Mouse (Mus musculus): ENCODE measurements around the gene Smpdl3a.
A peak's percentile ranks its signal among the peaks of the same experiment; 100 is the strongest.

DNA sequence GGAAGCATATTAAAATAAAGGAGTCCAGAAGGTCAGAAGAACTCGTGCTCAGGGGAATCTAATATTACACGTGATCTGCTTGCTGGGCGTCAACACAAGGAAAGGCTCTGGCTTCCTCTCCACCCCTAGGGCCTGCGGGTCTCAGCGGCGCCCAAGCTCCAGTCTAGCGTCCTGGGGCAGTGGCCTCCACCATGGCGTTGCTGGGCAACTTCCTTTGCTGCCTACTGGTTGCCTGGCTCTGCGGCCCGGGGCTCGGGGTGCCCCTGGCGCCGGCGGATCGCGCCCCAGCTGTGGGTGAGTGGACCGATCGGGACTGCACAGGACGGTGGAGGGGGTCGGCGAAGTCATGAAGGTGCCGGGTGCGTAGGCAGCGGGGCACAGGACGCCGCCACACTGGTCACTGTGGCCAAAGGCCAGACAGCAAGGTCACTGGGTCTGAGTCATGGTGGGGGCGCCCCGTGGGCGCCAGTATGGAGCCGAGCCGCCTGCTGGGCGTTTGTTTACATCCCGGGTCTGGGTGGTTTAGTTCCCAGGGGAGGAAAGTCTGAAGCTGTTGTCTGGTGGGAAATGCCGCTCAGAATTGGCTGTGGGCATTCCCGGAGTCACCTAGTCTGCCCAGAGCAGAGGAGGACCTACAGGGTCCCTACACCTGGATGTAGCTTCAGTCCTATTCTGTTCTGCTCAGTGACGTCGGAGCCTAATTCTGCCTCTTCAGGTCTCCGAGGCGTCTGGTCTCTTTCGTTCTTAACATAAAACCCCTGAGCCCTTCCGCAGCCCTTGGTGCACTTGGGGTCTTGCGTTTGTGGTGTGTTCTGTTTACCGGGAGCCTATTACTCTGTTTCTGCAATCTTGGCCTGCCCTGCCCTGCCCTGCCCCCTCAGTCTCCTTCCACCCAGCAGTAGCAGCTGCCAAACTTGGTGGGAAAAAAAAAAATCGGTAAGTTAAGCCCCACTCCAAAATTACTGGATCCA is 641 bp downstream of the Smpdl3a start:
- TF ChIP-seq EP300 (IDR thresholded peaks at IDR 0.05; ENCODE audit: low read depth), result no peak
- TF ChIP-seq CTCF (IDR thresholded peaks at IDR 0.05; ENCODE audit: low read depth), result peak; percentile 31; the same call in 1 of the 2 replicates

Data from liver, embryonic 14.5 days (tissue).